10 mouse cellular contexts compared by ENCODE assay signal in the genomic region with DNA sequence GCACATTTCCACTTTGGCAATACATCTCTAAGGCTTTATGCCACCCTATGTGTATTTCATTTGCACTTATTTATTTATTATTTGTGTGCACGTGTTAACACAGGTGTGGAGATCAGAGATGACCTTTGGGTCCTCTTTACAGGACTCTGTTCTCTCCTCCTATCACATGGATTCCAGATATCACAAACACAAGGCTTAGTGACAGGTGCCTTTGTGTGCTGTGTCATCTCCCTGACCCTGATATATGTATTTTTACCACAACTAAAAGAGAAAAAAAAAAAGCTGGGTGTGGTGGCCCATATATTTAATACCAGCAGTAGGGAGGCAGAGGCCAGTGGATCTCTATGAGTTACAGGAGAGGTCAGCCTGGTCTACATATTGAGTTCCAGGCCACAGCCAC. TPM values are rescaled to one million over a fixed set of nuclear protein-coding genes. Genes with fewer than 3 reads are reported as not detected.
A peak's percentile ranks its signal among the peaks of the same experiment; 100 is the strongest.
DNase-seq lines count a peak whose midpoint lies in the region; ATAC-seq and TF ChIP-seq lines count a peak whose summit lies in the region.
"Had no signal": no experiment of that assay in that cellular context is flagged by ENCODE, and none has a peak within 500 bp of the region (broad histone marks: within the 10 kb centered on the region; RNA-seq: fewer than 3 reads in every experiment).

No protein-coding gene starts in this region.

- H3K36me3 ChIP-seq in heart, embryonic 14.5 days (ENCODE audit: control insufficient read depth, insufficient read depth, low read length) = no peaks in the 10 kb centered on the region
- no peaks in the 10 kb centered on the region for H3K36me3 ChIP-seq in hindbrain, embryonic 13.5 days
- H3K36me3 ChIP-seq in midbrain, embryonic 11.5 days (ENCODE audit: control insufficient read depth, insufficient read depth, low read length) = no peaks in the 10 kb centered on the region

- no peak overlapping the region for H3K4me2 ChIP-seq in heart, embryonic 14.5 days (ENCODE audit: low read length)
- peak overlapping the region; percentile 60 for H3K4me2 ChIP-seq in hindbrain, embryonic 13.5 days
- H3K4me2 ChIP-seq in midbrain, embryonic 11.5 days = peak overlapping the region; percentile 46; the same call in 1 of the 2 replicates

- intact Hi-C loops in heart, postnatal 10 days (cut with DNase I) = loop anchor here (2.0 kb wide), 1 partner anchor 20 kb away; no protein-coding TSS in a partner anchor

- no peak for TF ChIP-seq POLR2A in bone marrow macrophage, adult 2 months (IDR thresholded peaks at IDR 0.05; ENCODE audit: borderline replicate concordance, low read depth, low read length)

- no peak for TF ChIP-seq CTCF in bone marrow macrophage, adult 2 months (IDR thresholded peaks at IDR 0.05; ENCODE audit: low read depth, low read length)
- TF ChIP-seq CTCF in layer of hippocampus, adult 2 months (conservative IDR thresholded peaks at IDR 0.05) = no peak

- ATAC-seq in heart, embryonic 14.5 days (ENCODE audit: insufficient number of reproducible peaks, insufficient read depth, low FRiP score, low read depth) = no peak
- 0 out of 2 replicates have a peak, but pooled peaks have one; percentile 27 for ATAC-seq in hindbrain, embryonic 13.5 days (ENCODE audit: low FRiP score)
- ATAC-seq in midbrain, embryonic 11.5 days (ENCODE audit: low FRiP score) = no peak
- no peak for ATAC-seq in cerebellum, adult (ENCODE audit: insufficient number of reproducible peaks, low FRiP score, low TSS enrichment)

- peak overlapping the region in 1 of 2 experiments; percentile 84; a peak in 3 of 4 replicates for H3K27ac ChIP-seq in heart, embryonic 14.5 days (replicated peaks in 1 of 2; ENCODE audit: control insufficient read depth in 1 of 2, insufficient read depth in 1 of 2, low read depth in 2 of 2, low read length in 2 of 2)
- H3K27ac ChIP-seq in bone marrow macrophage, adult 2 months (ENCODE audit: insufficient read depth, low read depth, low read length) = peak overlapping the region; percentile 85; the same call in 1 of the 2 replicates
- peak overlapping the region; percentile 96 for H3K27ac ChIP-seq in hindbrain, embryonic 13.5 days
- peak overlapping the region; percentile 75 for H3K27ac ChIP-seq in midbrain, embryonic 11.5 days (ENCODE audit: low read depth, low read length)
- H3K27ac ChIP-seq in layer of hippocampus, adult 2 months = no peak overlapping the region

- H3K27me3 ChIP-seq in heart, embryonic 14.5 days (ENCODE audit: control insufficient read depth, insufficient read depth, low read length) = no peaks in the 10 kb centered on the region
- no peaks in the 10 kb centered on the region for H3K27me3 ChIP-seq in hindbrain, embryonic 13.5 days
- no peaks in the 10 kb centered on the region for H3K27me3 ChIP-seq in midbrain, embryonic 11.5 days (ENCODE audit: control insufficient read depth, insufficient read depth, low read length)

- no peak for DNase-seq in heart, postnatal 10 days
- peak; percentile 89 for DNase-seq in midbrain, embryonic 11.5 days (ENCODE audit: low spot score, missing footprints)
- DNase-seq in layer of hippocampus, adult 2 months (ENCODE audit: low spot score in 2 of 2) = no peak
- DNase-seq in spleen, adult 12 weeks (ENCODE audit: low spot score) = no peak

- peaks cover 9 to 20% of the 10 kb centered on the region in 2 experiments for H3K4me1 ChIP-seq in heart, embryonic 14.5 days (ENCODE audit: control insufficient read depth in 2 of 2, insufficient read depth in 2 of 2, low read length in 2 of 2)
- peaks cover 25% of the 10 kb centered on the region for H3K4me1 ChIP-seq in bone marrow macrophage, adult 2 months (ENCODE audit: control insufficient read depth, insufficient read depth, low read length)
- H3K4me1 ChIP-seq in hindbrain, embryonic 13.5 days (replicated peaks) = peaks cover 22% of the 10 kb centered on the region
- H3K4me1 ChIP-seq in midbrain, embryonic 11.5 days (ENCODE audit: control insufficient read depth, insufficient read depth, low read length) = peaks cover 16% of the 10 kb centered on the region

- no peak overlapping the region for H3K4me3 ChIP-seq in heart, embryonic 14.5 days (ENCODE audit: control insufficient read depth in 1 of 2, insufficient read depth in 1 of 2, low read depth in 1 of 2, low read length in 2 of 2)
- H3K4me3 ChIP-seq in bone marrow macrophage, adult 2 months (ENCODE audit: insufficient read depth, low read length) = no peak overlapping the region; the same call in 1 of the 2 replicates
- H3K4me3 ChIP-seq in hindbrain, embryonic 13.5 days = peak overlapping the region; percentile 31; the same call in 1 of the 2 replicates
- no peak overlapping the region for H3K4me3 ChIP-seq in midbrain, embryonic 11.5 days (ENCODE audit: low read depth, low read length)
- H3K4me3 ChIP-seq in layer of hippocampus, adult 2 months = no peak overlapping the region

- H3K9me3 ChIP-seq in heart, embryonic 14.5 days (ENCODE audit: control insufficient read depth, low read length) = no peaks in the 10 kb centered on the region
- no peaks in the 10 kb centered on the region for H3K9me3 ChIP-seq in hindbrain, embryonic 13.5 days
- no peaks in the 10 kb centered on the region for H3K9me3 ChIP-seq in midbrain, embryonic 11.5 days (ENCODE audit: control insufficient read depth, low read length)

- 40% methylated on average over 1 of the region's 1 CpGs for WGBS in heart, embryonic 14.5 days
- 66% methylated on average over 1 of the region's 1 CpGs for WGBS in hindbrain, embryonic 13.5 days
- WGBS in midbrain, embryonic 11.5 days = 58% methylated on average over 1 of the region's 1 CpGs

- peak overlapping the region; percentile 71 for H3K9ac ChIP-seq in heart, embryonic 14.5 days (ENCODE audit: low read length)
- peak overlapping the region; percentile 75 for H3K9ac ChIP-seq in hindbrain, embryonic 13.5 days
- peak overlapping the region; percentile 64 for H3K9ac ChIP-seq in midbrain, embryonic 11.5 days (ENCODE audit: low read length)

RNA-seq across cellular contexts. Expression of a gene that starts 10.3 kb away (rescaled TPM):
- 7.6 and 8.6 TPM in 2 replicates for polyA plus RNA-seq in heart, embryonic 14.5 days (2014; fragmentation: Nextera tagmentation; extraction: Ambion mirVana)
- total RNA-seq in heart, postnatal 10 days (2021) = 10 to 100 TPM; 35.2 to 76.0 TPM
- polyA plus RNA-seq in bone marrow macrophage, adult 2 months (2012; ENCODE audit: insufficient read depth, insufficient read length, missing spikeins) = not detected in 2 replicates
- polyA plus RNA-seq in hindbrain, embryonic 13.5 days (2015; fragmentation: Nextera tagmentation; extraction: Ambion mirVana) = not detected in 2 replicates
- not detected in 2 replicates for polyA plus RNA-seq in midbrain, embryonic 11.5 days (2014; fragmentation: Nextera tagmentation; extraction: Ambion mirVana)
- not detected for total RNA-seq in layer of hippocampus, adult 2 months (2021)
- total RNA-seq: layer of hippocampus, postnatal 25 days had no signal

RNA-seq across cellular contexts. Expression of a gene that starts 17.9 kb away (rescaled TPM):
- polyA plus RNA-seq in heart, embryonic 14.5 days (2014; fragmentation: Nextera tagmentation; extraction: Ambion mirVana) = 29.6 and 30.3 TPM in 2 replicates
- 10 to 100 TPM; 53.6 to 60.2 TPM for total RNA-seq in heart, postnatal 10 days (2021)
- 49.6 and 54.5 TPM in 2 replicates for polyA plus RNA-seq in bone marrow macrophage, adult 2 months (2012; ENCODE audit: insufficient read depth, insufficient read length, missing spikeins)
- 56.5 and 59.5 TPM in 2 replicates for polyA plus RNA-seq in hindbrain, embryonic 13.5 days (2015; fragmentation: Nextera tagmentation; extraction: Ambion mirVana)
- polyA plus RNA-seq in midbrain, embryonic 11.5 days (2014; fragmentation: Nextera tagmentation; extraction: Ambion mirVana) = 53.3 and 53.7 TPM in 2 replicates
- total RNA-seq in layer of hippocampus, adult 2 months (2021) = 100 to 1,000 TPM; 105 to 107 TPM

RNA-seq across cellular contexts. Expression of a gene that starts 32.7 kb away (rescaled TPM):
- polyA plus RNA-seq in heart, embryonic 14.5 days (2014; fragmentation: Nextera tagmentation; extraction: Ambion mirVana) = 0.47 TPM in 1 of 2 replicates, not detected in the other
- not detected for total RNA-seq in heart, postnatal 10 days (2021)
- polyA plus RNA-seq in bone marrow macrophage, adult 2 months (2012; ENCODE audit: insufficient read depth, insufficient read length, missing spikeins) = not detected in 2 replicates
- 0.69 TPM in 1 of 2 replicates, not detected in the other for polyA plus RNA-seq in hindbrain, embryonic 13.5 days (2015; fragmentation: Nextera tagmentation; extraction: Ambion mirVana)
- not detected in 2 replicates for polyA plus RNA-seq in midbrain, embryonic 11.5 days (2014; fragmentation: Nextera tagmentation; extraction: Ambion mirVana)
- not detected for total RNA-seq in layer of hippocampus, adult 2 months (2021)
- total RNA-seq: heart, adult 18-20 months; layer of hippocampus, postnatal 25 days had no signal

RNA-seq across cellular contexts. Expression of a gene that starts 40.5 kb away (rescaled TPM):
- polyA plus RNA-seq in heart, embryonic 14.5 days (2014; fragmentation: Nextera tagmentation; extraction: Ambion mirVana) = 13.4 and 14.8 TPM in 2 replicates
- total RNA-seq in heart, postnatal 10 days (2021) = 10 to 100 TPM; 20.0 to 20.5 TPM
- 4.7 and 8.1 TPM in 2 replicates for polyA plus RNA-seq in bone marrow macrophage, adult 2 months (2012; ENCODE audit: insufficient read depth, insufficient read length, missing spikeins)
- 9.2 and 10.3 TPM in 2 replicates for polyA plus RNA-seq in hindbrain, embryonic 13.5 days (2015; fragmentation: Nextera tagmentation; extraction: Ambion mirVana)
- polyA plus RNA-seq in midbrain, embryonic 11.5 days (2014; fragmentation: Nextera tagmentation; extraction: Ambion mirVana) = 15.1 and 15.5 TPM in 2 replicates
- 1 to 10 TPM; 8.9 to 9.0 TPM for total RNA-seq in layer of hippocampus, adult 2 months (2021)

RNA-seq across cellular contexts. Expression of a gene that starts 40.6 kb away (rescaled TPM):
- polyA plus RNA-seq in heart, embryonic 14.5 days (2014; fragmentation: Nextera tagmentation; extraction: Ambion mirVana) = 32.1 and 39.8 TPM in 2 replicates
- total RNA-seq in heart, postnatal 10 days (2021) = 10 to 100 TPM; 54.9 to 59.9 TPM
- polyA plus RNA-seq in bone marrow macrophage, adult 2 months (2012; ENCODE audit: insufficient read depth, insufficient read length, missing spikeins) = 12.2 and 14.0 TPM in 2 replicates
- 42.4 and 45.1 TPM in 2 replicates for polyA plus RNA-seq in hindbrain, embryonic 13.5 days (2015; fragmentation: Nextera tagmentation; extraction: Ambion mirVana)
- polyA plus RNA-seq in midbrain, embryonic 11.5 days (2014; fragmentation: Nextera tagmentation; extraction: Ambion mirVana) = 48.2 and 50.1 TPM in 2 replicates
- total RNA-seq in layer of hippocampus, adult 2 months (2021) = 10 to 100 TPM; 15.3 to 16.9 TPM
